Mouse (Mus musculus) ZHBTc4 (cell line): Measurements from ENCODE around the gene Rtn4.
A peak's percentile ranks its signal among the peaks of the same experiment; 100 is the strongest.
"Not testable (repeated sequence)": the region's sequence is repeated elsewhere in the genome, so short reads cannot be mapped to it uniquely, and the experiment has no call there.

Experiments
- DNase-seq: peaks from one replicate; pipeline ENCODE4 v3.0.0-alpha.2; 2011; ENCODE audit warnings: low read depth, low spot score

Rtn4 gene

GRCm38 (mm10) chr11:29692683-29693272 is at the start of gene Rtn4:
Rtn4 (plus strand) TSS chr11:29692947.
- DNase-seq, result peak; percentile 100

- no peak for DNase-seq
Observed at GRCm38 (mm10) chr11:29644421-29644820, 48.3 kb upstream of the Rtn4 start.

GRCm38 (mm10) chr11:29645411-29646066 is 47.2 kb upstream of the Rtn4 start:
- no peak for DNase-seq

GRCm38 (mm10) chr11:29647568-29648319 is 45.0 kb upstream of the Rtn4 start:
- no peak for DNase-seq

GRCm38 (mm10) chr11:29655381-29655780 is 37.4 kb upstream of the Rtn4 start:
- not testable (repeated sequence) for DNase-seq

GRCm38 (mm10) chr11:29660740-29661139 is 32.0 kb upstream of the Rtn4 start:
- DNase-seq, result no peak

GRCm38 (mm10) chr11:29667634-29668033 is 25.1 kb upstream of the Rtn4 start:
- DNase-seq, result no peak

- peak; percentile 69 for DNase-seq
Observed at GRCm38 (mm10) chr11:29669706-29670105, 23.0 kb upstream of the Rtn4 start.

- no peak for DNase-seq
Observed at GRCm38 (mm10) chr11:29673359-29673758, 19.4 kb upstream of the Rtn4 start.

GRCm38 (mm10) chr11:29676718-29677117 is 16.0 kb upstream of the Rtn4 start:
- peak; percentile 70 for DNase-seq

GRCm38 (mm10) chr11:29679942-29680341 is 12.8 kb upstream of the Rtn4 start:
- DNase-seq, result peak; percentile 69

GRCm38 (mm10) chr11:29680771-29681170 is 12.0 kb upstream of the Rtn4 start:
- DNase-seq, result no peak

- DNase-seq, result peak; percentile 65
Observed at GRCm38 (mm10) chr11:29684272-29684671, 8.5 kb upstream of the Rtn4 start.

- DNase-seq, result no peak
Observed at GRCm38 (mm10) chr11:29686176-29686575, 6.6 kb upstream of the Rtn4 start.

GRCm38 (mm10) chr11:29691556-29691955 is 1.2 kb upstream of the Rtn4 start:
- no peak for DNase-seq

GRCm38 (mm10) chr11:29692111-29692682 is 550 bp upstream of the Rtn4 start:
- no peak for DNase-seq

- DNase-seq, result peak; percentile 96
Observed at GRCm38 (mm10) chr11:29693576-29694410, 1.0 kb downstream of the Rtn4 start.

- DNase-seq, result no peak
Observed at GRCm38 (mm10) chr11:29694754-29695153, 2.0 kb downstream of the Rtn4 start.

GRCm38 (mm10) chr11:29702721-29703120 is 10.0 kb downstream of the Rtn4 start:
- DNase-seq, result no peak

- DNase-seq, result no peak
Observed at GRCm38 (mm10) chr11:29705263-29705662, 12.5 kb downstream of the Rtn4 start.

GRCm38 (mm10) chr11:29706845-29707244 is 14.1 kb downstream of the Rtn4 start:
- DNase-seq, result no peak
